In the genomic region with DNA sequence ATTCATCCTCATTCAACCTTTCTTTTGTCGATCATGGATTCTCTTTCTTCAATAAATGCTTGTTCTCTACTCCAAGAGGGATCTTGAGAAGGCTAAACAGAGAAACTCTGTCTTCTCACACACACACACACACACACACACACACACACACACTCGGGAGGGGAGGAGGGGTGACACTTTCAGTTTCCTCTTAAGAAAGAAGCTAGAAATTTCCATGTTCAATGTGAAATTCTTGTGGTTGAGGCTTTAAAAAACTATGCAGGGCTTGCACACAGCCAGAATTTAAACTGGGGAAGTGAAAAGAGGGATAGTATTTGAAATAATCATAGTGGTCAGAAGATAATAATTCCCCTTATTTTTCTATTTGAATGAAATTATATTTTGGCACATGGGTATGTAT, we compare ENCODE assay signal across 15 mouse cellular contexts. TPM values are rescaled to one million over a fixed set of nuclear protein-coding genes. Genes with fewer than 3 reads are reported as not detected.
DNase-seq lines count a peak whose midpoint lies in the region; ATAC-seq and TF ChIP-seq lines count a peak whose summit lies in the region.
"Had no signal": no experiment of that assay in that cellular context is flagged by ENCODE, and none has a peak within 500 bp of the region (broad histone marks: within the 10 kb centered on the region; RNA-seq: fewer than 3 reads in every experiment).

No protein-coding gene starts in this region.

- H3K4me1 ChIP-seq in CH12.LX (ENCODE audit: control insufficient read depth in 1 of 2, insufficient read depth in 2 of 2), result peaks cover 11 to 48% of the 10 kb centered on the region in 2 experiments

- peak overlapping the region; percentile 75; the same call in 1 of the 2 replicates for H3K27ac ChIP-seq in CH12.LX (ENCODE audit: insufficient read depth, low read depth)
- H3K27ac ChIP-seq in layer of hippocampus, adult 2 months, result no peak overlapping the region

- dilution Hi-C loops in CH12.LX (cut with MboI; ENCODE audit: extremely low pct_ligation_motif_present, extremely low pct_unique_long_range_greater_than_20kb, low sequenced_read_pairs), result no loop called here

- in situ Hi-C loops in CH12.LX (cut with MboI; ENCODE audit: low pct_ligation_motif_present, low pct_unique_long_range_greater_than_20kb, low sequenced_read_pairs), result no loop called here

- peak; percentile 96 for TF ChIP-seq EP300 in CH12.LX (IDR thresholded peaks at IDR 0.05; ENCODE audit: low read length)

- TF ChIP-seq RAD21 in CH12.LX (IDR thresholded peaks at IDR 0.05; ENCODE audit: low read depth, low read length), result no peak; the same call in 1 of the 2 replicates

- H3K9me3 ChIP-seq in CH12.LX (replicated peaks; ENCODE audit: low read length), result no peaks in the 10 kb centered on the region

- no peak overlapping the region for H3K4me2 ChIP-seq in CH12.LX (ENCODE audit: insufficient read depth, low read depth, poor library complexity, severe bottlenecking)

- peaks cover 0 to 3% of the 10 kb centered on the region in 2 experiments for H3K36me3 ChIP-seq in CH12.LX (replicated peaks in 1 of 2; ENCODE audit: control insufficient read depth in 1 of 2, insufficient read depth in 1 of 2, low read length in 1 of 2)

- peak; percentile 84 for ATAC-seq in granulocyte monocyte progenitor cell, adult 5-6 weeks (replicated peaks; ENCODE audit: poor library complexity, severe bottlenecking)
- peak; percentile 56; the same call in 1 of the 2 replicates for ATAC-seq in monocyte, adult 5-6 weeks (replicated peaks; ENCODE audit: insufficient number of reproducible peaks, low FRiP score, low TSS enrichment, poor library complexity, severe bottlenecking)
- ATAC-seq: forebrain, postnatal 0 days; hindbrain, embryonic 16.5 days had no signal

- no peaks in the 10 kb centered on the region for H3K27me3 ChIP-seq in CH12.LX (replicated peaks)

- peak; percentile 28 to 46 for DNase-seq in kidney, postnatal 36 days
- no peak for DNase-seq in kidney, adult 11 months
- DNase-seq in CH12.LX (ENCODE audit: extremely low read depth), result peak; percentile 78
- DNase-seq in thymus, postnatal 25 days, result no peak
- no peak for DNase-seq in layer of hippocampus, adult 2 months (ENCODE audit: low spot score in 2 of 2)
- DNase-seq: cerebellum, postnatal 36 days; forebrain, postnatal 0 days; right cerebral cortex, postnatal 25 days had no signal

- no peaks in the 10 kb centered on the region for H3K79me2 ChIP-seq in CH12.LX (replicated peaks; ENCODE audit: control insufficient read depth, extremely low read depth, insufficient read depth, poor library complexity, severe bottlenecking)

- H3K9ac ChIP-seq in CH12.LX (ENCODE audit: insufficient read depth, low read depth), result no peak overlapping the region; the same call in 1 of the 2 replicates
- H3K9ac ChIP-seq: forebrain, postnatal 0 days had no signal

- H3K4me3 ChIP-seq in CH12.LX (replicated peaks in 1 of 3; ENCODE audit: low read depth in 2 of 3, low read length in 2 of 3, poor library complexity in 1 of 3), result no peak overlapping the region
- H3K4me3 ChIP-seq in layer of hippocampus, adult 2 months, result no peak overlapping the region
- H3K4me3 ChIP-seq: myocyte had no signal

- TF ChIP-seq CTCF in CH12.LX (conservative IDR thresholded peaks at IDR 0.05 in 1 of 2, IDR thresholded peaks at IDR 0.05 in 1 of 2; ENCODE audit: low read depth in 2 of 2, low read length in 2 of 2), result no peak
- no peak for TF ChIP-seq CTCF in layer of hippocampus, adult 2 months (conservative IDR thresholded peaks at IDR 0.05)

- TF ChIP-seq POLR2A in CH12.LX (IDR thresholded peaks at IDR 0.05; ENCODE audit: low read depth, low read length), result no peak

TF ChIP-seq in CH12.LX, 34 proteins besides CTCF, POLR2A, EP300 and RAD21:
- no peak for TF ChIP-seq E2F4 (IDR thresholded peaks at IDR 0.05; ENCODE audit: insufficient replicate concordance, low read depth, low read length)
- no peak for TF ChIP-seq KAT2A (IDR thresholded peaks at IDR 0.05; ENCODE audit: insufficient replicate concordance, low read length)
- peak; percentile 87 for TF ChIP-seq ETS1 (conservative IDR thresholded peaks at IDR 0.05; ENCODE audit: low read depth, low read length)
- peak; percentile 46; the same call in 1 of the 2 replicates for TF ChIP-seq HCFC1 (IDR thresholded peaks at IDR 0.05; ENCODE audit: low read depth, low read length)
- TF ChIP-seq JUND (conservative IDR thresholded peaks at IDR 0.05; ENCODE audit: low read depth, low read length), result no peak; the same call in 1 of the 2 replicates
- no peak for TF ChIP-seq MYC (IDR thresholded peaks at IDR 0.05; ENCODE audit: low read depth, low read length)
- no peak for TF ChIP-seq GABPA (IDR thresholded peaks at IDR 0.05; ENCODE audit: insufficient replicate concordance, low read depth, low read length)
- no peak for TF ChIP-seq TBP (conservative IDR thresholded peaks at IDR 0.05; ENCODE audit: low read depth, low read length)
- TF ChIP-seq MAZ (IDR thresholded peaks at IDR 0.05; ENCODE audit: low read depth, low read length), result peak; percentile 97
- TF ChIP-seq ZNF384 (IDR thresholded peaks at IDR 0.05; ENCODE audit: low read depth, low read length), result peak; percentile 80
- no peak for TF ChIP-seq MAX (IDR thresholded peaks at IDR 0.05; ENCODE audit: low read length)
- TF ChIP-seq PAX5 (IDR thresholded peaks at IDR 0.05; ENCODE audit: low read length), result no peak
- TF ChIP-seq USF1 (IDR thresholded peaks at IDR 0.05; ENCODE audit: low read depth, low read length), result no peak
- peak; percentile 96 for TF ChIP-seq IRF4 (IDR thresholded peaks at IDR 0.05; ENCODE audit: low read depth, low read length)
- TF ChIP-seq ZKSCAN1 (IDR thresholded peaks at IDR 0.05; ENCODE audit: borderline replicate concordance, low read depth, low read length), result no peak
- peak; percentile 62; the same call in 1 of the 2 replicates for TF ChIP-seq MAFK (IDR thresholded peaks at IDR 0.05; ENCODE audit: insufficient replicate concordance, low read length)
- TF ChIP-seq NRF1 (IDR thresholded peaks at IDR 0.05; ENCODE audit: low read depth, low read length), result no peak
- no peak for TF ChIP-seq ZMIZ1 (IDR thresholded peaks at IDR 0.05; ENCODE audit: low read depth, low read length)
- TF ChIP-seq SIN3A (IDR thresholded peaks at IDR 0.05; ENCODE audit: low read length), result peak; percentile 52
- no peak for TF ChIP-seq UBTF (IDR thresholded peaks at IDR 0.05; ENCODE audit: low read depth, low read length)
- TF ChIP-seq MXI1 (IDR thresholded peaks at IDR 0.05; ENCODE audit: low read depth, low read length), result no peak
- peak; percentile 66 for TF ChIP-seq TCF12 (IDR thresholded peaks at IDR 0.05; ENCODE audit: low read depth, low read length)
- TF ChIP-seq MEF2A (IDR thresholded peaks at IDR 0.05; ENCODE audit: borderline replicate concordance, low read depth, low read length), result peak; percentile 94
- peak; percentile 77 for TF ChIP-seq RCOR1 (conservative IDR thresholded peaks at IDR 0.05; ENCODE audit: low read depth, low read length)
- peak; percentile 80 for TF ChIP-seq BHLHE40 (IDR thresholded peaks at IDR 0.05; ENCODE audit: low read depth, low read length)
- peak; percentile 26; the same call in 1 of the 2 replicates for TF ChIP-seq SMC3 (IDR thresholded peaks at IDR 0.05; ENCODE audit: low read depth, low read length)
- no peak for TF ChIP-seq USF2 (conservative IDR thresholded peaks at IDR 0.05; ENCODE audit: low read depth, low read length)
- peak; percentile 87 for TF ChIP-seq CHD2 (IDR thresholded peaks at IDR 0.05; ENCODE audit: low read length)
- no peak for TF ChIP-seq NELFE (IDR thresholded peaks at IDR 0.05; ENCODE audit: low read depth, low read length)
- no peak for TF ChIP-seq ZC3H11A (IDR thresholded peaks at IDR 0.05; ENCODE audit: low read depth, low read length)

RNA-seq across cellular contexts. Expression of gene Gm43552, which starts 16.8 kb away (rescaled TPM):
- total RNA-seq in CH12.LX (2012; rRNA removed), result not detected in 2 replicates
- total RNA-seq in CH12.LX (2014; rRNA removed), result not detected in 2 replicates
- polyA plus RNA-seq in CH12.LX (2012; ENCODE audit: insufficient read length, low read depth), result 1.5 and 2.1 TPM in 2 replicates
- total RNA-seq in granulocyte monocyte progenitor cell, adult 5-6 weeks (2014; fragmentation: Nextera tagmentation), result not detected in 2 replicates
- total RNA-seq in granulocyte monocyte progenitor cell, adult 5-6 weeks (2017), result not detected in 2 replicates
- total RNA-seq in monocyte, adult 5-6 weeks (2017), result not detected in 3 replicates
- 1 to 10 TPM; 4.4 to 5.7 TPM for total RNA-seq in layer of hippocampus, adult 2 months (2021)
- total RNA-seq: forebrain, postnatal 0 days; megakaryocyte-erythroid progenitor cell, adult 5-6 weeks had no signal
- polyA plus RNA-seq: forebrain, postnatal 0 days; heart, postnatal 0 days; hindbrain, embryonic 16.5 days; myocyte; stomach, embryonic 16.5 days had no signal

RNA-seq across cellular contexts. Expression of gene Ugdh, which starts 40.1 kb away (rescaled TPM):
- total RNA-seq in CH12.LX (2012; rRNA removed), result 8.9 and 9.8 TPM in 2 replicates
- total RNA-seq in CH12.LX (2014; rRNA removed), result 40.3 and 45.7 TPM in 2 replicates
- 37.7 and 38.0 TPM in 2 replicates for polyA plus RNA-seq in CH12.LX (2012; ENCODE audit: insufficient read length, low read depth)
- 54.7 and 56.1 TPM in 2 replicates for total RNA-seq in granulocyte monocyte progenitor cell, adult 5-6 weeks (2014; fragmentation: Nextera tagmentation)
- total RNA-seq in granulocyte monocyte progenitor cell, adult 5-6 weeks (2017), result 76.1 and 83.4 TPM in 2 replicates
- 25.5 to 55.3 TPM (median 29.2 TPM) in 3 replicates for total RNA-seq in monocyte, adult 5-6 weeks (2017)
- 10 to 100 TPM; 31.8 to 32.7 TPM for total RNA-seq in layer of hippocampus, adult 2 months (2021)

Comparison
In these comparisons a context has a peak if more than half of its experiments do, and no peak if none do; other contexts are left out.
1. DNase-seq: peak in kidney, postnatal 36 days (2 of 2) and CH12.LX (single experiment); none in kidney, adult 11 months (single experiment), thymus, postnatal 25 days (single experiment) and layer of hippocampus, adult 2 months (0 of 2).